Comparison of ENCODE assay signal across 7 mouse cellular contexts in genomic region chr13:3538969-3539562, GRCm38 (mm10). TPM values are rescaled to one million over a fixed set of nuclear protein-coding genes. Genes with fewer than 3 reads are reported as not detected.
DNase-seq lines count a peak whose midpoint lies in the region; ATAC-seq and TF ChIP-seq lines count a peak whose summit lies in the region.

No protein-coding gene starts in this region.

- peak overlapping the region; percentile 96 for H3K9ac ChIP-seq in lung, embryonic 14.5 days
- H3K9ac ChIP-seq in hindbrain, embryonic 14.5 days, result peak overlapping the region; percentile 97
- peak overlapping the region; percentile 88 for H3K9ac ChIP-seq in midbrain, embryonic 16.5 days (ENCODE audit: low read depth, low read length)

- H3K4me1 ChIP-seq in lung, embryonic 14.5 days (ENCODE audit: insufficient read depth), result peaks cover 12% of the 10 kb centered on the region
- peaks cover 43% of the 10 kb centered on the region for H3K4me1 ChIP-seq in hindbrain, embryonic 14.5 days (replicated peaks; ENCODE audit: control insufficient read depth, insufficient read depth, low read length)
- peaks cover 33% of the 10 kb centered on the region for H3K4me1 ChIP-seq in midbrain, embryonic 16.5 days (ENCODE audit: control insufficient read depth, insufficient read depth, low read length)

- H3K4me2 ChIP-seq in lung, embryonic 14.5 days, result peak overlapping the region; percentile 79
- peak overlapping the region; percentile 85 for H3K4me2 ChIP-seq in hindbrain, embryonic 14.5 days (replicated peaks)
- peak overlapping the region; percentile 92 for H3K4me2 ChIP-seq in midbrain, embryonic 16.5 days (ENCODE audit: low read length)

- ATAC-seq in lung, embryonic 14.5 days (ENCODE audit: insufficient read depth), result no peak
- ATAC-seq in hindbrain, embryonic 14.5 days (ENCODE audit: low FRiP score), result no peak
- no peak for ATAC-seq in midbrain, embryonic 16.5 days

- H3K9me3 ChIP-seq in lung, embryonic 14.5 days (ENCODE audit: low read depth, low read length), result no peaks in the 10 kb centered on the region
- no peaks in the 10 kb centered on the region for H3K9me3 ChIP-seq in hindbrain, embryonic 14.5 days (ENCODE audit: control insufficient read depth, low read length)
- H3K9me3 ChIP-seq in midbrain, embryonic 16.5 days (replicated peaks; ENCODE audit: control insufficient read depth, low read length, poor library complexity, severe bottlenecking), result no peaks in the 10 kb centered on the region

- TF ChIP-seq CTCF in lung, embryonic 14.5 days (IDR thresholded peaks at IDR 0.05; ENCODE audit: low read depth), result no peak

- 2% methylated on average over 15 of the region's 15 CpGs for WGBS in lung, embryonic 14.5 days
- WGBS in hindbrain, embryonic 14.5 days, result under 1% methylated on average over 15 of the region's 15 CpGs
- WGBS in midbrain, embryonic 16.5 days, result 2% methylated on average over 15 of the region's 15 CpGs

- H3K36me3 ChIP-seq in lung, embryonic 14.5 days (ENCODE audit: insufficient read depth), result 0 out of 2 replicates have a peak, but pooled peaks cover 2% of the 10 kb centered on the region
- H3K36me3 ChIP-seq in hindbrain, embryonic 14.5 days (replicated peaks; ENCODE audit: control insufficient read depth, insufficient read depth), result no peaks in the 10 kb centered on the region
- H3K36me3 ChIP-seq in midbrain, embryonic 16.5 days (ENCODE audit: control insufficient read depth, insufficient read depth, low read length), result no peaks in the 10 kb centered on the region

- H3K4me3 ChIP-seq in lung, embryonic 14.5 days (ENCODE audit: low read depth, low read length), result peak overlapping the region; percentile 97
- peak overlapping the region; percentile 92 for H3K4me3 ChIP-seq in hindbrain, embryonic 14.5 days (replicated peaks; ENCODE audit: low read length)
- peak overlapping the region; percentile 73 for H3K4me3 ChIP-seq in midbrain, embryonic 16.5 days (ENCODE audit: low read depth, low read length)

- H3K27ac ChIP-seq in lung, embryonic 14.5 days (ENCODE audit: low read depth), result peak overlapping the region; percentile 99; the same call in 1 of the 2 replicates
- H3K27ac ChIP-seq in hindbrain, embryonic 14.5 days, result peak overlapping the region; percentile 98
- H3K27ac ChIP-seq in midbrain, embryonic 16.5 days (ENCODE audit: low read length), result peak overlapping the region; percentile 97

- no peaks in the 10 kb centered on the region for H3K27me3 ChIP-seq in lung, embryonic 14.5 days (ENCODE audit: insufficient read depth, low read length)
- H3K27me3 ChIP-seq in hindbrain, embryonic 14.5 days (ENCODE audit: control insufficient read depth, insufficient read depth, low read length), result no peaks in the 10 kb centered on the region
- H3K27me3 ChIP-seq in midbrain, embryonic 16.5 days (ENCODE audit: control insufficient read depth, insufficient read depth, low read depth, low read length), result no peaks in the 10 kb centered on the region

- DNase-seq in lung, embryonic 14.5 days, result peak; percentile 50
- DNase-seq in lung, postnatal 36 days, result no peak
- peak; percentile 48 for DNase-seq in embryo, embryonic 10.5 days (ENCODE audit: low spot score)
- no peak for DNase-seq in hindbrain, embryonic 14.5 days (ENCODE audit: low spot score)
- DNase-seq in right cerebral cortex, adult 18-20 months, result no peak
- no peak for DNase-seq in urinary bladder, postnatal 14 days (ENCODE audit: low spot score)

RNA-seq across cellular contexts. Expression of gene Gdi2, which starts 1.2 kb away (rescaled TPM):
- polyA plus RNA-seq in lung, embryonic 14.5 days (2014; fragmentation: Nextera tagmentation; extraction: Ambion mirVana), result 478 and 493 TPM in 2 replicates
- 464 and 489 TPM in 2 replicates for polyA plus RNA-seq in hindbrain, embryonic 14.5 days (2014; fragmentation: Nextera tagmentation; extraction: Ambion mirVana)
- polyA plus RNA-seq in midbrain, embryonic 16.5 days (2015; fragmentation: Nextera tagmentation; extraction: Ambion mirVana), result 394 and 409 TPM in 2 replicates

Comparison
In these comparisons a context has a peak if more than half of its experiments do, and no peak if none do; other contexts are left out.
1. DNase-seq: peak in lung, embryonic 14.5 days (single experiment) and embryo, embryonic 10.5 days (single experiment); none in lung, postnatal 36 days (single experiment), hindbrain, embryonic 14.5 days (single experiment), right cerebral cortex, adult 18-20 months (single experiment) and urinary bladder, postnatal 14 days (single experiment).
2. Peak in every context shown above with its lines, with median percentiles within 50 percentile points of each other: H3K27ac ChIP-seq, H3K4me2 ChIP-seq, H3K4me3 ChIP-seq and H3K9ac ChIP-seq.